Mouse (Mus musculus) lung, adult 2 months (tissue): Measurements from ENCODE around the gene Trp73. TPM values are rescaled to one million over a fixed set of nuclear protein-coding genes. Genes with fewer than 3 reads are reported as not detected.
A peak's percentile ranks its signal among the peaks of the same experiment; 100 is the strongest.

Experiments
- DNase-seq: peaks from one replicate; pipeline ENCODE4 v3.0.0; 2022
- H3K4me1 ChIP-seq: fragments of 200-500 bp; 2 replicates; pipeline ENCODE4 v1.6.1; 2011; ENCODE audit warnings: low read length; ENCODE audit not compliant: control insufficient read depth, insufficient read depth
- H3K4me3 ChIP-seq: fragments of 200-500 bp; replicated peaks from 2 replicates; pipeline ENCODE3; 2011; ENCODE audit warnings: low read depth, mild to moderate bottlenecking, control low read depth, low read length; ENCODE audit errors: extremely low read depth
- CTCF ChIP-seq: fragments of 200-500 bp; IDR thresholded peaks from 2 replicates; pipeline ENCODE4 v1.5.1; 2011; ENCODE audit warnings: mild to moderate bottlenecking, low read length, control low read depth; ENCODE audit not compliant: insufficient read depth
- POLR2A ChIP-seq: fragments of 200-500 bp; IDR thresholded peaks from 2 replicates; pipeline ENCODE4 v1.6.1; 2011; ENCODE audit warnings: low read depth, mild to moderate bottlenecking, control low read depth, low read length, borderline replicate concordance; ENCODE audit errors: extremely low read depth
- WGBS: fragments of 180-500 bp; shearing (Covaris S2); methylation state at CpG from one replicate; pipeline ENCODE4 v1.1.7; 2018; 5-methylcytosine and 5-hydroxymethylcytosine counted together
- polyA plus RNA-seq: library from polyadenylated mRNA; depleted of rRNA; stranded (reverse); fragments of >200 nt; gene quantifications from 2 replicates; pipeline ENCODE4 v1.2.3, GENCODE M21; 2012

Trp73 gene
- polyA plus RNA-seq, 1 experiment: 10.0 TPM

DNA sequence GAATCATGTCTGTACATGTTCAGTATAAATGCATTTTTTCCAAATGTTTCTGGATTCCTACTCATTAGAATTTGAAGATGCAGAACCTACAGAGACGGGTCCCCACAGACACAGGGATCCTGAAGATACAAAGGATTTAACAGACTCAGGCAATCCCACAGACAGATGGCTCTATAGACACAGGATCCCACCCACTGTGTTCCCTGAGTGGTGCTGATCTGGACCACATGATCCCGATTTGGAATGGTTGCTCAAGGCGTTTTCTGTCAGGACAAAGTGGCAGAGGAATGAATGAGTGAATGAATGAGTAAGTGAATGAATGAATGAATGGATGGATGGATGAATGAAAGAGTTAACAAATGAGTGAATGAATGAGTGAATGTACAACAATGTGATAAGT, 54.2 kb downstream of the Trp73 start:
- WGBS: 64% methylated on average over 3 of the region's 3 CpGs
- Histone ChIP-seq H3K4me3 (no peak overlapping the region), H3K4me1 (no peaks in the 10 kb centered on the region)
- no peak for DNase-seq
- TF ChIP-seq POLR2A: no peak
- no peak for TF ChIP-seq CTCF

DNA sequence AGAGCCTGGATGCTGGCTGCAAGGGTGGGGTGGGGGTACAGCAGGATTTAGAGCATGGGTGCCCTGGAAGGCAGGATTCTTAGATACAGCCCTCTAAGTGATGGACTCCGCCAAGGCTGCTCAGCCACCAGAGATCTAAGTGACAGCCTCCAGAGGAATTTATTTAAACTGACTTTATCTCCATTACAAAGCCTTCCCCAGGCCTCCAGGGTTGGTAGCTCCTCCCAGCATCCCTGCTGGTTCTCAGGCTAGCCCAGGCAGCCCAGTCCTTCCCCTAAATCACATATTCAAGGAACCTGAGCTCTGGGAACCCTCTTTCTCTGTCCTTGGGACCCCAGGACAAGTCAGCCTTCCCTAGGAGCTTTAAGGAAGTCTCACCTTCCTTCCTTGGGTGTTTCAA, 58.0 kb downstream of the Trp73 start:
- Histone ChIP-seq H3K4me3 (no peak overlapping the region), H3K4me1 (no peaks in the 10 kb centered on the region)
- 4% methylated on average over 1 of the region's 1 CpGs for WGBS
- TF ChIP-seq POLR2A (no peak), CTCF (no peak)
- DNase-seq: no peak

DNA sequence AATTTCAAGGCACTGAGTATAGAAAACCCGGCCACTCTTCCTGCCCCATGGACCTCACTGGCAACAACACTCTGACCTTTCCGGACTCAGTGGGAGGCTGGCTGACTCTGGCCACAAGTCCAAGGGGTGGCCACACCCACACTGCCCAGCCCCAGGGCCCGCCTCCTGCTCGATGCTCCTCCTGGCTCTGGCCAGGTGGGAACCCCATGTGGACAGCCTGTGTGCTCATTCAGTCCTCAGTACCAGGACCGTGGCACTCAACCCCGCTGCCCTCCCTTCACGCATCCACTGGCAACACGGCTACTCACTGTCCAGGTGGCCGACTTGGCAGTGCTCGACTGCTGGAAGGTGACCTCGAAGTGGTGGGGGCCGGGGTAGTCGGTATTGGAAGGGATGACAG, 59.0 kb downstream of the Trp73 start:
- TF ChIP-seq CTCF: no peak
- no peak for TF ChIP-seq POLR2A
- WGBS: 3% methylated on average over 13 of the region's 13 CpGs
- Histone ChIP-seq H3K4me3 (no peak overlapping the region), H3K4me1 (no peaks in the 10 kb centered on the region)
- DNase-seq: no peak

DNA sequence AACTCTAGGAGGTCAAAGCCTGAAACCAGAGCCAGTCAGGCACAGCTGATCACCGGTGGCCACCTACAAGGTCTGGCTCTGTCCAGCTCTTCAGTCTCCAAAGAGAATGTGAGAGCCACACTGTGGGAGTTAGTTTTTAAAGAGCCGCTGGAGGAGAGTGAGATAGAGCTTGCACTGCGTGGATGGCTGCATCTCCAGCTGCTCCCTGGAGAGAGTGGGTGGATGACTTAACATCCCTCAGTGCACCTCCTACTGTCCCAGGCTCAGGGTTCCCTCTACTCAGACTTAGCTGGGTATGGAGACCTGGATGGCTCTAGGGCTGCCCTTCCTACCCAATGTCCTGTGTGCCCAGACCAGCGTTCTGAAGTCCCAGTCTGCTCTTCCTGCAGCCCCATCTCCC, 59.8 kb downstream of the Trp73 start:
- WGBS: 42% methylated on average over 4 of the region's 4 CpGs
- TF ChIP-seq CTCF: no peak
- no peaks in the 10 kb centered on the region for H3K4me1 ChIP-seq

DNA sequence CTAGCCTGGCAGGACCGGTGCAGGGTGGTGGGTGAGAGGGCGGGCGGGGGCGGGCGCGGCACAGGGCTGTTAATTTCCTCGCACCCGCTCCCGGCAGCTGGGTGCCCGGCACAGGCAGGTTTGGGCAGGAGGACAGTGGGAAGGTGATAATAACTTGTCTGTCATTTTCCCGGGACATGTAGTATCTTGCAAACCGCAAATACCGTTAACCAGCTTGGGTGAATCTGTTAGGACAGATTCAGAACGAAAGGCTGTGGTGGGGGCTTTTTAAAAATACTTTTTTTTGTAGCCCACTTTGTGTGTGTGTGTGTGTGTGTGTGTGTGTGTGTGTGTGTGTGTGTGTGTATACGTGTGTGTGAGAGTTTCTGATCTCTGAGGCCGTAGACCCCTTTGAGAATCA, 68.1 kb downstream of the Trp73 start:
- 11% methylated on average over 16 of the region's 16 CpGs for WGBS
- no peak for DNase-seq
- Histone ChIP-seq H3K4me1 (no peaks in the 10 kb centered on the region), H3K4me3 (no peak overlapping the region)
- TF ChIP-seq POLR2A (no peak), CTCF (no peak)

More for the DNA sequence above, 59.8 kb downstream of the Trp73 start:
- no peak for DNase-seq
- H3K4me3 ChIP-seq: no peak overlapping the region

- 1% methylated on average over 15 of the region's 20 CpGs for WGBS
- no peaks in the 10 kb centered on the region for H3K4me1 ChIP-seq
- TF ChIP-seq POLR2A: no peak
- no peak for TF ChIP-seq CTCF
- DNase-seq: no peak
- H3K4me3 ChIP-seq: no peak overlapping the region
These were observed 68.5 kb downstream of the Trp73 start for GRCm38 (mm10) chr4:154071521-154071920.

- no peak overlapping the region for H3K4me3 ChIP-seq
- TF ChIP-seq CTCF (no peak), POLR2A (no peak)
- 3% methylated on average over 5 of the region's 5 CpGs for WGBS
- no peak for DNase-seq
- no peaks in the 10 kb centered on the region for H3K4me1 ChIP-seq
These were observed 69.1 kb downstream of the Trp73 start for GRCm38 (mm10) chr4:154070896-154071295.

DNA sequence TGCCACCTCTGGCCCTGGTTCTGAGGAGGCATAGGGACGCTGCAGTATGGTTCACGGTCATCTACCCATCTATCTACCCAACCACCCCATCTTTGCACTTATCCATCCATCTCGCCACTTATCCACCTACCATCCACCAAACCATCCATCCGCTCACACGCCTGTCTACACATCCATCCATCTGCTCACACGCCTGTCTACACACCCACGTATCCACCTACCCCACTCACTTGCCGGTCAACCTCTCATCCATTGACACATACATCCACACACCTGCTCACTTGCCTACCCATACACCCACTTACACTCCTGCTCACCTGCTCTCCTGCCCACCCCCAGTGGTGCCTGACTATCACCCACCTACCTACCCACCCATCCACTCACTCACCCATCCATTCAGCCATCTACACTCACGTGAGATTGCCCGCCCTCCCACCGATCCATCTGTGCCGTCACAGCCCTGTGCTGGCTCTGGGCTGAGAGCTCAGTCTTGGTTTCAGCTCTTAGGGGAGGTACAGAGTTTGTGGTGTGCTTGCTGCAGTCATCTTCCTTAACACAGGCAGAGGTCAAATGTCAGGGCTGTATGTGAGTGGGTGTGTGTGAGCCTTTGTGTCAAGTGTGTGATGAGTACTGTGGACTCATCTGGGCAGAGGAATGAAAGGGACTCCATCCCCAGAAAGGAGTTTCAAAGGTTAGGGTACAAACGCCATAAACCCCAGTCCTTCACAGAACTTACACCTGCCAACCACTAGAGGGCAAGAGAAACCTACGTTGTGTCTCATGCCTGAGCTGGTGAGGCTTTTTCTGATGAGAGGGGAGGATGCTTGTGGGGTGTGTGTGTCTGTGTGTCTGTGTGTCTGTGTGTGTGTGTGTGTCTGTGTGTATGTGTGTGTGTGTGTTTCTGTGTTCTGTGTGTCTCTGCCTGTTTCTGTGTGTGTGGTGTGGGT, 74.9 kb downstream of the Trp73 start:
- DNase-seq: no peak
- Histone ChIP-seq H3K4me1 (no peaks in the 10 kb centered on the region), H3K4me3 (no peak overlapping the region)
- 58% methylated on average over 14 of the region's 14 CpGs for WGBS
- TF ChIP-seq POLR2A: no peak
- TF ChIP-seq CTCF: peak; percentile 55

DNA sequence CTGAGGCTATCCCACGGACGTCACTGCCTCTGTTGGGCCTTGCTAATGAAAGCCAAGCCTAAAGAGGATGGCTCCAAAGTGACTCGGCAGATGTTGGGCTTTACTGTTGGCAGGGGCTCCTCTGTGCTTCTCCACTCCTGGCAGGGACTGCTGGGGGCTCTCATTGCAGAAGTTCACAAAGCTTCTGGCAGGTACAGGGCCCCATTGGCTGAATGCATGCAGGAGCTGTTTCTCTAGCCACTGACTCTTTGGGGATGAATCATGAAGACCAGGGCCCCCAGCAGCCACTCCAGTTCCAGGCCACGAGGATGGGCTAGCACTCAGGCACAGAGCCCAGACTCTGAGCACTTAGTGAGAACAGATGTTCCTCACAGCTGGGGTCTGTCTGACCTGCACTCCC, 82.3 kb downstream of the Trp73 start:
- no peak overlapping the region for H3K4me3 ChIP-seq
- WGBS: 36% methylated on average over 4 of the region's 4 CpGs
- no peak for TF ChIP-seq CTCF
- no peak for DNase-seq
- H3K4me1 ChIP-seq: no peaks in the 10 kb centered on the region

- TF ChIP-seq CTCF: no peak
- TF ChIP-seq POLR2A: no peak
- Histone ChIP-seq H3K4me3 (no peak overlapping the region), H3K4me1 (no peaks in the 10 kb centered on the region)
- WGBS: 20% methylated on average over 2 of the region's 2 CpGs
- no peak for DNase-seq
These were observed 83.3 kb downstream of the Trp73 start for GRCm38 (mm10) chr4:154056661-154057060.
